In the genomic region with DNA sequence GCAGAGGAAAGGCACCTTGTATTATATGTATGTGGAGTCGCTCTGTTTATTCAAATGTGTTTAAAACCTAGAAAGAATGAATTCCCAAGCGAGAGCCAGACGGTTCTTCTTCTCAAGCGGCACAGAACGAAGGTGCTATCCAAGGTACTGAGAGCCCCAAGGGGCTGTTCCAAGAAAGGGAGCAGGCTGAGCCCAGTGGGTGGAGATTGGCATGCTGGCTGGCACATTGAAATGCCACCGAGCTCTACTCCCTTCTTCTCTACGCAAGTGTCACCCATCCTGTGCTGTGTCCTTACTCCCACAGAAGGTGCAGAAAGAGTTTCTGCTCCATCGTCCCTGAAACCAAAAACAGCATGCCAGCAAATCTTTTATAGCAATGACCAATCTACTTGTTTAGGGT, we compare ENCODE assay signal across 10 mouse cellular contexts.
DNase-seq lines count a peak whose midpoint lies in the region; TF ChIP-seq lines count a peak whose summit lies in the region.
"Had no signal": no experiment of that assay in that cellular context is flagged by ENCODE, and none has a peak within 500 bp of the region (broad histone marks: within the 10 kb centered on the region; RNA-seq: fewer than 3 reads in every experiment).

No protein-coding gene starts in this region.

- TF ChIP-seq EP300 in heart, adult 2 months (IDR thresholded peaks at IDR 0.05; ENCODE audit: insufficient read depth, low read depth, low read length), result no peak

- peak; percentile 14 to 31 for DNase-seq in heart, postnatal 10 days
- DNase-seq in heart, adult 2 months, result no peak
- DNase-seq in ovary, postnatal 36 days (ENCODE audit: low spot score), result peak; percentile 12
- DNase-seq in ovary, postnatal 10 days (ENCODE audit: low spot score), result no peak
- peak; percentile 26 for DNase-seq in forelimb bud, embryonic 11.5 days (ENCODE audit: low read depth, low spot score)
- DNase-seq in natural killer cell, adult 2 months (ENCODE audit: low spot score in 2 of 2), result no peak
- no peak for DNase-seq in cerebellum, adult 8-10 months
- no peak for DNase-seq in thymus, postnatal 36 days

- no peak for TF ChIP-seq POLR2A in heart, adult 2 months (IDR thresholded peaks at IDR 0.05; ENCODE audit: insufficient read depth, low read depth, low read length)

- no peaks in the 10 kb centered on the region for H3K4me1 ChIP-seq in heart, adult 2 months (ENCODE audit: control insufficient read depth, insufficient read depth, low read length)
- H3K4me1 ChIP-seq: heart, embryonic 10.5 days had no signal

- no peak for TF ChIP-seq CTCF in heart, adult 2 months (IDR thresholded peaks at IDR 0.05)

- WGBS in heart, adult 2 months, result 19% methylated on average over 8 of the region's 8 CpGs

- H3K27me3 ChIP-seq in heart, adult 2 months (ENCODE audit: control insufficient read depth, insufficient read depth, low read length), result peaks cover 2% of the 10 kb centered on the region; the same call in 1 of the 2 replicates
- H3K27me3 ChIP-seq: neural tube, embryonic 12.5 days had no signal

- intact Hi-C loops in heart, postnatal 10 days (cut with DNase I), result no loop called here
- intact Hi-C loops in heart, adult 2 months (cut with DNase I), result no loop called here

- H3K79me2 ChIP-seq in heart, adult 2 months (replicated peaks; ENCODE audit: control insufficient read depth, insufficient read depth, low read length), result no peaks in the 10 kb centered on the region

- no peak overlapping the region for H3K27ac ChIP-seq in heart, adult 2 months
- H3K27ac ChIP-seq: heart, embryonic 10.5 days; neural tube, embryonic 12.5 days had no signal

- H3K4me3 ChIP-seq in heart, adult 2 months, result no peak overlapping the region
- H3K4me3 ChIP-seq: heart, embryonic 10.5 days; neural tube, embryonic 12.5 days had no signal

- H3K36me3 ChIP-seq in heart, adult 2 months (ENCODE audit: control insufficient read depth, insufficient read depth, low read length), result no peaks in the 10 kb centered on the region
- H3K36me3 ChIP-seq: heart, embryonic 10.5 days; neural tube, embryonic 12.5 days had no signal

- no peak overlapping the region for H3K9ac ChIP-seq in heart, adult 2 months (ENCODE audit: low read depth, low read length)
- H3K9ac ChIP-seq: neural tube, embryonic 12.5 days had no signal

Comparison
In these comparisons a context has a peak if more than half of its experiments do, and no peak if none do; other contexts are left out.
1. DNase-seq: peak in heart, postnatal 10 days (2 of 2), ovary, postnatal 36 days (single experiment) and forelimb bud, embryonic 11.5 days (single experiment); none in heart, adult 2 months (0 of 2), ovary, postnatal 10 days (single experiment), natural killer cell, adult 2 months (0 of 2), cerebellum, adult 8-10 months (single experiment) and thymus, postnatal 36 days (0 of 2).